In genomic region chr4:124964912-124965599, GRCm38 (mm10) we compare ENCODE assay signal across 17 mouse cellular contexts. TPM values are rescaled to one million over a fixed set of nuclear protein-coding genes. Genes with fewer than 3 reads are reported as not detected.
DNase-seq lines count a peak whose midpoint lies in the region; ATAC-seq and TF ChIP-seq lines count a peak whose summit lies in the region.
"Had no signal": no experiment of that assay in that cellular context is flagged by ENCODE, and none has a peak within 500 bp of the region (broad histone marks: within the 10 kb centered on the region; RNA-seq: fewer than 3 reads in every experiment).

No protein-coding gene starts in this region.

- H3K9me3 ChIP-seq in forebrain, embryonic 13.5 days (replicated peaks) = no peaks in the 10 kb centered on the region
- H3K9me3 ChIP-seq in forebrain, postnatal 0 days (ENCODE audit: low read length) = no peaks in the 10 kb centered on the region
- no peaks in the 10 kb centered on the region for H3K9me3 ChIP-seq in midbrain, embryonic 10.5 days (replicated peaks)
- no peaks in the 10 kb centered on the region for H3K9me3 ChIP-seq in midbrain, postnatal 0 days (ENCODE audit: low read length)
- no peaks in the 10 kb centered on the region for H3K9me3 ChIP-seq in midbrain, embryonic 12.5 days
- H3K9me3 ChIP-seq in intestine, postnatal 0 days (ENCODE audit: control insufficient read depth) = no peaks in the 10 kb centered on the region
- H3K9me3 ChIP-seq: embryonic facial prominence, embryonic 15.5 days; G1E had no signal

- 0 out of 2 replicates have a peak overlapping the region, but pooled peaks have one; percentile 15 for H3K27ac ChIP-seq in forebrain, embryonic 13.5 days
- H3K27ac ChIP-seq in forebrain, postnatal 0 days (ENCODE audit: low read depth, low read length) = no peak overlapping the region
- peak overlapping the region; percentile 82 for H3K27ac ChIP-seq in midbrain, embryonic 10.5 days (replicated peaks)
- H3K27ac ChIP-seq in midbrain, postnatal 0 days (ENCODE audit: low read depth, low read length) = no peak overlapping the region
- peak overlapping the region; percentile 60 for H3K27ac ChIP-seq in midbrain, embryonic 12.5 days (replicated peaks)
- no peak overlapping the region for H3K27ac ChIP-seq in thymus, adult 2 months (ENCODE audit: control insufficient read depth, insufficient read depth, low read length)
- no peak overlapping the region for H3K27ac ChIP-seq in intestine, postnatal 0 days (ENCODE audit: low read depth, low read length)
- H3K27ac ChIP-seq: embryonic facial prominence, embryonic 15.5 days; liver, embryonic 14.5 days had no signal

- no peak for TF ChIP-seq CTCF in forebrain, postnatal 0 days (IDR thresholded peaks at IDR 0.05; ENCODE audit: low read depth)
- TF ChIP-seq CTCF in midbrain, postnatal 0 days (IDR thresholded peaks at IDR 0.05) = no peak
- no peak for TF ChIP-seq CTCF in thymus, adult 2 months (IDR thresholded peaks at IDR 0.05; ENCODE audit: borderline replicate concordance, control insufficient read depth, extremely low read depth, insufficient read depth, low read length, poor library complexity)
- no peak for TF ChIP-seq CTCF in intestine, postnatal 0 days (IDR thresholded peaks at IDR 0.05; ENCODE audit: low read depth)

- WGBS in forebrain, embryonic 13.5 days = 5% methylated on average over 8 of the region's 8 CpGs
- WGBS in forebrain, postnatal 0 days = 10% methylated on average over 8 of the region's 8 CpGs
- 5% methylated on average over 8 of the region's 8 CpGs for WGBS in midbrain, embryonic 10.5 days
- WGBS in midbrain, postnatal 0 days = 8% methylated on average over 8 of the region's 8 CpGs
- 9% methylated on average over 8 of the region's 8 CpGs for WGBS in midbrain, embryonic 12.5 days
- WGBS in thymus, adult 2 months = 91% methylated on average over 8 of the region's 8 CpGs
- WGBS in intestine, postnatal 0 days = 18% methylated on average over 8 of the region's 8 CpGs

- H3K9ac ChIP-seq in forebrain, embryonic 13.5 days = peak overlapping the region; percentile 34; the same call in 1 of the 2 replicates
- no peak overlapping the region for H3K9ac ChIP-seq in forebrain, postnatal 0 days
- H3K9ac ChIP-seq in midbrain, postnatal 0 days (replicated peaks; ENCODE audit: low read length, poor library complexity, severe bottlenecking) = no peak overlapping the region
- H3K9ac ChIP-seq in midbrain, embryonic 12.5 days (replicated peaks) = no peak overlapping the region; the same call in 1 of the 2 replicates
- H3K9ac ChIP-seq in intestine, postnatal 0 days (ENCODE audit: low read depth, low read length) = no peak overlapping the region
- H3K9ac ChIP-seq: embryonic facial prominence, embryonic 15.5 days; liver, embryonic 14.5 days had no signal

- peaks cover 6% of the 10 kb centered on the region for H3K4me1 ChIP-seq in forebrain, embryonic 13.5 days
- H3K4me1 ChIP-seq in forebrain, postnatal 0 days (ENCODE audit: insufficient read depth) = no peaks in the 10 kb centered on the region
- H3K4me1 ChIP-seq in midbrain, embryonic 10.5 days = peaks cover 56% of the 10 kb centered on the region
- no peaks in the 10 kb centered on the region for H3K4me1 ChIP-seq in midbrain, postnatal 0 days (ENCODE audit: insufficient read depth, low read length)
- peaks cover 27% of the 10 kb centered on the region for H3K4me1 ChIP-seq in midbrain, embryonic 12.5 days
- no peaks in the 10 kb centered on the region for H3K4me1 ChIP-seq in thymus, adult 2 months (replicated peaks; ENCODE audit: control insufficient read depth, insufficient read depth, low read length)
- H3K4me1 ChIP-seq in intestine, postnatal 0 days (replicated peaks; ENCODE audit: control insufficient read depth, insufficient read depth, low read length) = no peaks in the 10 kb centered on the region

- H3K4me3 ChIP-seq in forebrain, embryonic 13.5 days = no peak overlapping the region
- H3K4me3 ChIP-seq in forebrain, postnatal 0 days (ENCODE audit: low read depth, low read length) = no peak overlapping the region
- peak overlapping the region; percentile 7; the same call in 1 of the 2 replicates for H3K4me3 ChIP-seq in midbrain, embryonic 10.5 days
- no peak overlapping the region for H3K4me3 ChIP-seq in midbrain, postnatal 0 days (ENCODE audit: low read depth, low read length)
- no peak overlapping the region for H3K4me3 ChIP-seq in midbrain, embryonic 12.5 days
- no peak overlapping the region for H3K4me3 ChIP-seq in thymus, adult 2 months (ENCODE audit: control insufficient read depth, insufficient read depth, low read length)
- H3K4me3 ChIP-seq in intestine, postnatal 0 days (ENCODE audit: low read depth, low read length) = no peak overlapping the region
- H3K4me3 ChIP-seq: embryonic facial prominence, embryonic 15.5 days; myocyte had no signal

- no peaks in the 10 kb centered on the region for H3K27me3 ChIP-seq in forebrain, embryonic 13.5 days
- H3K27me3 ChIP-seq in forebrain, postnatal 0 days (ENCODE audit: insufficient read depth, low read length) = no peaks in the 10 kb centered on the region
- H3K27me3 ChIP-seq in midbrain, embryonic 10.5 days (ENCODE audit: low read depth, poor library complexity, severe bottlenecking) = no peaks in the 10 kb centered on the region; the same call in 1 of the 2 replicates
- H3K27me3 ChIP-seq in midbrain, postnatal 0 days (ENCODE audit: insufficient read depth, low read length) = no peaks in the 10 kb centered on the region
- no peaks in the 10 kb centered on the region; the same call in 1 of the 2 replicates for H3K27me3 ChIP-seq in midbrain, embryonic 12.5 days
- H3K27me3 ChIP-seq in thymus, adult 2 months (ENCODE audit: control insufficient read depth, insufficient read depth, low read length) = no peaks in the 10 kb centered on the region
- no peaks in the 10 kb centered on the region for H3K27me3 ChIP-seq in intestine, postnatal 0 days (replicated peaks; ENCODE audit: control insufficient read depth, insufficient read depth, low read length)
- H3K27me3 ChIP-seq: embryonic facial prominence, embryonic 15.5 days had no signal

- ATAC-seq in forebrain, embryonic 13.5 days = no peak
- no peak for ATAC-seq in forebrain, postnatal 0 days
- ATAC-seq in midbrain, postnatal 0 days (ENCODE audit: low FRiP score) = no peak
- ATAC-seq in midbrain, embryonic 12.5 days (ENCODE audit: low FRiP score, low read depth) = peak; percentile 87
- ATAC-seq in intestine, postnatal 0 days = no peak

- TF ChIP-seq POLR2A in thymus, adult 2 months (IDR thresholded peaks at IDR 0.05; ENCODE audit: control insufficient read depth, extremely low read depth, insufficient read depth, low read length, poor library complexity) = no peak

- H3K36me3 ChIP-seq in forebrain, embryonic 13.5 days (ENCODE audit: poor library complexity, severe bottlenecking) = no peaks in the 10 kb centered on the region
- no peaks in the 10 kb centered on the region for H3K36me3 ChIP-seq in forebrain, postnatal 0 days (ENCODE audit: insufficient read depth)
- no peaks in the 10 kb centered on the region for H3K36me3 ChIP-seq in midbrain, embryonic 10.5 days
- H3K36me3 ChIP-seq in midbrain, postnatal 0 days (ENCODE audit: insufficient read depth, low read length) = no peaks in the 10 kb centered on the region
- no peaks in the 10 kb centered on the region for H3K36me3 ChIP-seq in midbrain, embryonic 12.5 days
- H3K36me3 ChIP-seq in thymus, adult 2 months (ENCODE audit: control insufficient read depth, insufficient read depth, low read length) = no peaks in the 10 kb centered on the region
- H3K36me3 ChIP-seq in intestine, postnatal 0 days (ENCODE audit: control insufficient read depth, insufficient read depth) = no peaks in the 10 kb centered on the region
- H3K36me3 ChIP-seq: embryonic facial prominence, embryonic 15.5 days; G1E had no signal

- no peak overlapping the region for H3K4me2 ChIP-seq in forebrain, embryonic 13.5 days
- H3K4me2 ChIP-seq in forebrain, postnatal 0 days (ENCODE audit: low read depth) = no peak overlapping the region
- no peak overlapping the region for H3K4me2 ChIP-seq in midbrain, postnatal 0 days (ENCODE audit: low read depth, low read length, poor library complexity, severe bottlenecking)
- H3K4me2 ChIP-seq in midbrain, embryonic 12.5 days (replicated peaks) = 0 out of 2 replicates have a peak overlapping the region, but pooled peaks have one; percentile 3
- H3K4me2 ChIP-seq in intestine, postnatal 0 days (replicated peaks; ENCODE audit: low read depth) = no peak overlapping the region
- H3K4me2 ChIP-seq: embryonic facial prominence, embryonic 15.5 days had no signal

- no peak for DNase-seq in forebrain, postnatal 0 days
- DNase-seq in midbrain, embryonic 10.5 days (ENCODE audit: low spot score) = peak; percentile 80
- DNase-seq in midbrain, postnatal 0 days (ENCODE audit: low spot score) = no peak
- DNase-seq in frontal cortex, postnatal 14 days (ENCODE audit: low spot score in 2 of 2) = no peak
- no peak for DNase-seq in thymus, adult 2 months
- DNase-seq: cerebellum, adult 18-20 months; heart, adult 11 months; kidney, adult 9 months; layer of hippocampus, adult 9-11 months; lung, postnatal 4 days had no signal

RNA-seq across cellular contexts. Expression of gene Rspo1, which starts 21.2 kb away (rescaled TPM):
- 4.9 and 8.5 TPM in 2 replicates for polyA plus RNA-seq in forebrain, embryonic 13.5 days (2015; fragmentation: Nextera tagmentation; extraction: Ambion mirVana)
- total RNA-seq in forebrain, postnatal 0 days (2014; rRNA removed) = 0.77 and 2.4 TPM in 2 replicates
- 0.87 and 1.9 TPM in 2 replicates for polyA plus RNA-seq in forebrain, postnatal 0 days (2015; fragmentation: Nextera tagmentation; extraction: Ambion mirVana)
- polyA plus RNA-seq in midbrain, embryonic 10.5 days (2016; fragmentation: Nextera tagmentation; extraction: Ambion mirVana) = 11.0 and 16.4 TPM in 2 replicates
- total RNA-seq in midbrain, postnatal 0 days (2014; rRNA removed) = 2.5 and 3.0 TPM in 2 replicates
- polyA plus RNA-seq in midbrain, postnatal 0 days (2015; fragmentation: Nextera tagmentation; extraction: Ambion mirVana) = 1.2 and 1.8 TPM in 2 replicates
- polyA plus RNA-seq in midbrain, embryonic 12.5 days (2016; fragmentation: Nextera tagmentation; extraction: Ambion mirVana) = 6.9 and 16.6 TPM in 2 replicates
- polyA plus RNA-seq in thymus, adult 2 months (2012; rRNA removed) = 2.2 and 2.3 TPM in 2 replicates
- 5.5 and 5.7 TPM in 2 replicates for polyA plus RNA-seq in intestine, postnatal 0 days (2015; fragmentation: Nextera tagmentation; extraction: Ambion mirVana)
- total RNA-seq: G1E had no signal
- polyA plus RNA-seq: G1E had no signal

RNA-seq across cellular contexts. Expression of gene Cdca8, which starts 25.9 kb away (rescaled TPM):
- 172 and 179 TPM in 2 replicates for polyA plus RNA-seq in forebrain, embryonic 13.5 days (2015; fragmentation: Nextera tagmentation; extraction: Ambion mirVana)
- total RNA-seq in forebrain, postnatal 0 days (2014; rRNA removed) = 7.3 and 10.1 TPM in 2 replicates
- polyA plus RNA-seq in forebrain, postnatal 0 days (2015; fragmentation: Nextera tagmentation; extraction: Ambion mirVana) = 16.8 and 21.2 TPM in 2 replicates
- polyA plus RNA-seq in midbrain, embryonic 10.5 days (2016; fragmentation: Nextera tagmentation; extraction: Ambion mirVana) = 271 and 298 TPM in 2 replicates
- total RNA-seq in midbrain, postnatal 0 days (2014; rRNA removed) = 3.0 and 6.3 TPM in 2 replicates
- polyA plus RNA-seq in midbrain, postnatal 0 days (2015; fragmentation: Nextera tagmentation; extraction: Ambion mirVana) = 10.3 and 14.8 TPM in 2 replicates
- polyA plus RNA-seq in midbrain, embryonic 12.5 days (2016; fragmentation: Nextera tagmentation; extraction: Ambion mirVana) = 190 and 207 TPM in 2 replicates
- polyA plus RNA-seq in thymus, adult 2 months (2012; rRNA removed) = 79.4 and 102 TPM in 2 replicates
- polyA plus RNA-seq in intestine, postnatal 0 days (2015; fragmentation: Nextera tagmentation; extraction: Ambion mirVana) = 26.3 and 28.1 TPM in 2 replicates

RNA-seq across cellular contexts. Expression of gene 9930104L06Rik, which starts 28.2 kb away (rescaled TPM):
- polyA plus RNA-seq in forebrain, embryonic 13.5 days (2015; fragmentation: Nextera tagmentation; extraction: Ambion mirVana) = 13.9 and 16.3 TPM in 2 replicates
- 12.4 and 36.1 TPM in 2 replicates for total RNA-seq in forebrain, postnatal 0 days (2014; rRNA removed)
- 6.0 and 8.7 TPM in 2 replicates for polyA plus RNA-seq in forebrain, postnatal 0 days (2015; fragmentation: Nextera tagmentation; extraction: Ambion mirVana)
- polyA plus RNA-seq in midbrain, embryonic 10.5 days (2016; fragmentation: Nextera tagmentation; extraction: Ambion mirVana) = 17.4 and 18.9 TPM in 2 replicates
- 15.6 and 21.7 TPM in 2 replicates for total RNA-seq in midbrain, postnatal 0 days (2014; rRNA removed)
- 8.9 and 9.3 TPM in 2 replicates for polyA plus RNA-seq in midbrain, postnatal 0 days (2015; fragmentation: Nextera tagmentation; extraction: Ambion mirVana)
- polyA plus RNA-seq in midbrain, embryonic 12.5 days (2016; fragmentation: Nextera tagmentation; extraction: Ambion mirVana) = 17.0 and 18.1 TPM in 2 replicates
- 18.3 and 21.6 TPM in 2 replicates for polyA plus RNA-seq in thymus, adult 2 months (2012; rRNA removed)
- 4.3 and 4.7 TPM in 2 replicates for polyA plus RNA-seq in intestine, postnatal 0 days (2015; fragmentation: Nextera tagmentation; extraction: Ambion mirVana)

RNA-seq across cellular contexts. Expression of gene Gnl2, which starts 51.3 kb away (rescaled TPM):
- 83.2 and 90.8 TPM in 2 replicates for polyA plus RNA-seq in forebrain, embryonic 13.5 days (2015; fragmentation: Nextera tagmentation; extraction: Ambion mirVana)
- 63.7 and 68.5 TPM in 2 replicates for total RNA-seq in forebrain, postnatal 0 days (2014; rRNA removed)
- polyA plus RNA-seq in forebrain, postnatal 0 days (2015; fragmentation: Nextera tagmentation; extraction: Ambion mirVana) = 82.3 and 84.0 TPM in 2 replicates
- 92.1 TPM in 2 replicates for polyA plus RNA-seq in midbrain, embryonic 10.5 days (2016; fragmentation: Nextera tagmentation; extraction: Ambion mirVana)
- 51.8 and 57.3 TPM in 2 replicates for total RNA-seq in midbrain, postnatal 0 days (2014; rRNA removed)
- 72.5 and 77.5 TPM in 2 replicates for polyA plus RNA-seq in midbrain, postnatal 0 days (2015; fragmentation: Nextera tagmentation; extraction: Ambion mirVana)
- 99.1 and 104 TPM in 2 replicates for polyA plus RNA-seq in midbrain, embryonic 12.5 days (2016; fragmentation: Nextera tagmentation; extraction: Ambion mirVana)
- polyA plus RNA-seq in thymus, adult 2 months (2012; rRNA removed) = 17.9 and 18.3 TPM in 2 replicates
- 28.6 and 30.9 TPM in 2 replicates for polyA plus RNA-seq in intestine, postnatal 0 days (2015; fragmentation: Nextera tagmentation; extraction: Ambion mirVana)

Comparison
In these comparisons a context has a peak if more than half of its experiments do, and no peak if none do; other contexts are left out.
1. H3K27ac ChIP-seq: peak in forebrain, embryonic 13.5 days (single experiment), midbrain, embryonic 10.5 days (single experiment) and midbrain, embryonic 12.5 days (single experiment); none in forebrain, postnatal 0 days (single experiment), midbrain, postnatal 0 days (single experiment), thymus, adult 2 months (single experiment) and intestine, postnatal 0 days (single experiment).